Mouse (Mus musculus) granulocyte monocyte progenitor cell, adult 5-6 weeks (primary cell): Measurements from ENCODE around the gene Kcnn4. TPM values are rescaled to one million over a fixed set of nuclear protein-coding genes. Genes with fewer than 3 reads are reported as not detected.

Source experiments
- ATAC-seq: replicated peaks from 2 replicates; pipeline ENCODE4 v1.8.0; 2016; ENCODE audit warnings: mild to moderate bottlenecking, moderate TSS enrichment, inconsistent platforms; ENCODE audit not compliant: poor library complexity, severe bottlenecking
- total RNA-seq, 2 experiments: library from RNA; stranded (forward) in 1 of 2; stranded (reverse) in 1 of 2; fragments of 200-712, 200-1000 nt in 1 of 2; fragments of >200 nt in 1 of 2; fragmentation: Nextera tagmentation in 1 of 2; gene quantifications; 2 replicates each; pipeline ENCODE4 v1.2.3; 2014 to 2017

Gene Kcnn4
- total RNA-seq, 2 experiments from 2014 or later = 31.4 to 36.3 TPM

- no peak for ATAC-seq
Observed at GRCm38 (mm10) chr7:24365258-24366014, 4.6 kb upstream of the Kcnn4 start.

- no peak for ATAC-seq
Observed at GRCm38 (mm10) chr7:24366716-24367632, 3.1 kb upstream of the Kcnn4 start.

- no peak for ATAC-seq
Observed at GRCm38 (mm10) chr7:24368226-24368625, 1.8 kb upstream of the Kcnn4 start.

- ATAC-seq = no peak
Observed at GRCm38 (mm10) chr7:24368946-24369345, 1.1 kb upstream of the Kcnn4 start.

GRCm38 (mm10) chr7:24371012-24371808 is 1.1 kb downstream of the Kcnn4 start:
- ATAC-seq = no peak

- no peak for ATAC-seq
Observed at GRCm38 (mm10) chr7:24371809-24372145, 1.7 kb downstream of the Kcnn4 start.

GRCm38 (mm10) chr7:24372300-24372699 is 2.2 kb downstream of the Kcnn4 start:
- ATAC-seq = no peak; the same call in 1 of the 2 replicates

- ATAC-seq = no peak
Observed at GRCm38 (mm10) chr7:24372786-24373185, 2.7 kb downstream of the Kcnn4 start.

GRCm38 (mm10) chr7:24373538-24374379 is 3.7 kb downstream of the Kcnn4 start:
- peak; percentile 51 for ATAC-seq

GRCm38 (mm10) chr7:24376456-24376855 is 6.4 kb downstream of the Kcnn4 start:
- ATAC-seq = no peak

- ATAC-seq = no peak
Observed at GRCm38 (mm10) chr7:24377091-24377865, 7.2 kb downstream of the Kcnn4 start.

- no peak for ATAC-seq
Observed at GRCm38 (mm10) chr7:24378049-24378701, 8.1 kb downstream of the Kcnn4 start.

- peak; percentile 80 for ATAC-seq
Observed at GRCm38 (mm10) chr7:24379934-24380333, 9.9 kb downstream of the Kcnn4 start.

- ATAC-seq = peak; percentile 4; the same call in 1 of the 2 replicates
Observed at GRCm38 (mm10) chr7:24380370-24380769, 10.3 kb downstream of the Kcnn4 start.

GRCm38 (mm10) chr7:24382730-24383372 is 12.8 kb downstream of the Kcnn4 start:
- ATAC-seq = no peak

GRCm38 (mm10) chr7:24384070-24384469 is 14.0 kb downstream of the Kcnn4 start:
- ATAC-seq = no peak

- peak; percentile 25; the same call in 1 of the 2 replicates for ATAC-seq
Observed at GRCm38 (mm10) chr7:24384827-24385226, 14.8 kb downstream of the Kcnn4 start.

- peak; percentile 67 for ATAC-seq
Observed at GRCm38 (mm10) chr7:24387059-24387556, 17.0 kb downstream of the Kcnn4 start.
